Mouse (Mus musculus) effector memory CD4-positive, alpha-beta T cell, adult 7 months (primary cell): ENCODE results near the gene Gm28539. TPM values are rescaled to one million over a fixed set of nuclear protein-coding genes. Genes with fewer than 3 reads are reported as not detected.

Source experiments
- polyA plus RNA-seq: library from polyadenylated mRNA; unstranded; fragments of 100-300 nt; shearing (Covaris generic); gene quantifications from one replicate; pipeline ENCODE4 v1.2.1, GENCODE M21; 2017

Gene Gm28539
- not detected for polyA plus RNA-seq

GRCm38 (mm10) chr16:18836468-18837208, at the start of gene Gm28539, which contains the start of gene 2510002D24Rik:
Gene Gm28539 (plus strand): TSS chr16:18836584.
Gene 2510002D24Rik (plus strand): TSS chr16:18836578.

DNA sequence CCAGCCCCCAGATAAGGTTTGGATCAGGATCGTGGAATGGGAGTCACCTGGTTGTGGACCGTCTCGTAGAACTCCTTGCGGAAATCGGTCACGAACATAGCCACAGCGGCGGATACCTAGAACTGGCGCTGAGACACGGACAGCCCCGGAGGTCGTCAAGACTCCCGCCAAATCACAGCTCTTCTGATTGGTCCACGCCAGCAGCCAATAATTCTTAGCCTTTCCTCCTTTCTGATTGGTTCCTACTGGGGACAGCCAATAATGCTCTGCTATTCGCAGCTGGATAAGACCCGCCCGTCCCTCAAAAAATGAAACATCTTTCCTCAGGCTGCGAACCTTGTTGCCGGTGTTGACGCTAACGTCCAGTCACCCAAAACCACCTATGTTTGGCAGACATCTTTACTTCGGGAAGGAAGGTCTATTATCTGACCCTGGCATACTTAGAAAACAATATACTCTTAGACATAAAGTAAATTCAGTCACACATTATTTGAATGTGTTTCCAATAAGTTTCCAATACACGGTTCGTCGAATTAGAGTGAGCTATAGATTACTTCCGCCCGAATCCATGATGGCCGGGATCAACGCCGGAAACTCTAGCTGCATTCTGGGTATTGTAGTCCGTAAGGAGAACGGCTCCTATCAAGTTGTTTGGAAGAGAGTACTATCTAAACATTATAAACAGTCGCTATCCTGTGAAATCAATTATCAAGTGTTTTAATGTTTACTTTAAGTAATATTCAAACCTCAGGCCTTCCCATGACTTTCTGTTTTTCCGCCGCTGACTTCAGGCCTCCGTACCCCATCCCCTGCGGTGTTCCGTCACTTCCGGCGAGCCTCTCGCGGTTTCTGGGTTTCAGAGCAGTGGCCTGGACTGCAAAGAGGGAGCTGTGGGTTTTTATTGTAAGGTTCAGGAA, 24.7 kb upstream of the Gm28539 start, which contains the start of the genes Ufd1 and Cdc45:
TSS of gene Ufd1 (plus strand) at position 312 of the 917 bp plus-strand sequence.
TSS of gene Cdc45 (minus strand) at position 520 of the 917 bp plus-strand sequence.

GRCm38 (mm10) chr16:18876442-18877308, 40.3 kb downstream of the Gm28539 start, which contains the start of the genes Mrpl40 and Hira:
Gene Mrpl40 (minus strand): TSS chr16:18876862.
Gene Hira (plus strand): TSS chr16:18877037.

Other genes with a start within 250 kb of the Gm28539 start
- not detected for gene Tbx1, start 245.9 kb upstream of the Gm28539 start, polyA plus RNA-seq
- not detected for gene Gp1bb, start 214.2 kb upstream of the Gm28539 start, polyA plus RNA-seq
- gene Gm49601, start 210.2 kb upstream of the Gm28539 start, polyA plus RNA-seq, result not detected
- gene Sept5, start 206.6 kb upstream of the Gm28539 start, polyA plus RNA-seq, result 0.45 TPM
- gene Cldn5, start 59.7 kb upstream of the Gm28539 start, polyA plus RNA-seq, result not detected
- gene Ufd1, start 24.8 kb upstream of the Gm28539 start, polyA plus RNA-seq, result 113 TPM
- 4.5 TPM for gene Cdc45, start 24.6 kb upstream of the Gm28539 start, polyA plus RNA-seq
- gene 2510002D24Rik, start within 50 bp of the Gm28539 start, polyA plus RNA-seq, result 67.3 TPM
- 44.6 TPM for gene Mrpl40, start 40.3 kb downstream of the Gm28539 start, polyA plus RNA-seq
- 18.1 TPM for gene Hira, start 40.5 kb downstream of the Gm28539 start, polyA plus RNA-seq